Mouse (Mus musculus) kidney, embryonic 16.5 days (tissue): ENCODE results near the gene Olfr750. TPM values are rescaled to one million over a fixed set of nuclear protein-coding genes. Genes with fewer than 3 reads are reported as not detected.

Source experiments
- ATAC-seq: fragments of 200-750 bp; cut with Nextera tagmentation; 2 replicates; pipeline ENCODE4 v1.8.0; 2017; ENCODE audit warnings: moderate TSS enrichment; ENCODE audit not compliant: low FRiP score, low TSS enrichment
- H3K27ac ChIP-seq: fragments of 300-500 bp; sonication (generic); 2 replicates; pipeline ENCODE4 v1.5.1; 2014; ENCODE audit warnings: low read length
- H3K27me3 ChIP-seq: fragments of 300-500 bp; sonication (generic); 2 replicates; pipeline ENCODE4 v1.6.1; 2014; ENCODE audit warnings: low read length, control low read depth, mixed read lengths; ENCODE audit not compliant: insufficient read depth
- H3K36me3 ChIP-seq: fragments of 300-500 bp; sonication (generic); 2 replicates; pipeline ENCODE4 v1.6.1; 2014; ENCODE audit warnings: low read length, control low read depth, mixed read lengths; ENCODE audit not compliant: insufficient read depth
- H3K4me1 ChIP-seq: fragments of 300-500 bp; sonication (generic); 2 replicates; pipeline ENCODE4 v1.6.1; 2014; ENCODE audit warnings: low read length, control low read depth, mixed read lengths; ENCODE audit not compliant: insufficient read depth
- H3K4me2 ChIP-seq: fragments of 300-500 bp; sonication (generic); replicated peaks from 2 replicates; pipeline ENCODE4 v1.6.1; 2014; ENCODE audit warnings: low read depth, low read length
- H3K4me3 ChIP-seq: fragments of 300-500 bp; sonication (generic); 2 replicates; pipeline ENCODE4 v1.5.1; 2014; ENCODE audit warnings: mild to moderate bottlenecking, low read length
- H3K9ac ChIP-seq: fragments of 300-500 bp; sonication (generic); replicated peaks from 2 replicates; pipeline ENCODE4 v1.6.1; 2014; ENCODE audit warnings: low read length
- H3K9me3 ChIP-seq: fragments of 300-500 bp; sonication (generic); 2 replicates; pipeline ENCODE4 v1.6.1; 2016; ENCODE audit warnings: low read length, control low read depth
- WGBS: fragments of 180-500 bp; shearing (Covaris S2); extraction: QIAGEN DNeasy Blood & Tissue Kit; methylation state at CpG from one replicate; pipeline ENCODE4 v1.1.7; 2014; 5-methylcytosine and 5-hydroxymethylcytosine counted together
- polyA plus RNA-seq: library from polyadenylated mRNA; unstranded; fragments of >200 nt; fragmentation: Nextera tagmentation; extraction: Ambion mirVana; gene quantifications from 2 replicates; pipeline ENCODE4 v1.2.1, GENCODE M21; 2015

Olfr750 gene
- polyA plus RNA-seq, 1 experiment from 2014 or later, result not detected

GRCm38 (mm10) chr14:51079180-51079579 lies 4.9 kb upstream of the Olfr750 start:
- H3K4me2 ChIP-seq, result no peak overlapping the region
- peaks cover 7% of the 10 kb centered on the region; the same call in 1 of the 2 replicates for H3K4me1 ChIP-seq
- no peaks in the 10 kb centered on the region for H3K9me3 ChIP-seq
- ATAC-seq, result no peak
- 85% methylated on average over 1 of the region's 1 CpGs for WGBS
- H3K9ac ChIP-seq, result no peak overlapping the region
- H3K4me3 ChIP-seq, result no peak overlapping the region
- no peak overlapping the region for H3K27ac ChIP-seq
- peaks cover 12% of the 10 kb centered on the region for H3K27me3 ChIP-seq
- no peaks in the 10 kb centered on the region for H3K36me3 ChIP-seq

- no peak overlapping the region for H3K27ac ChIP-seq
- no peaks in the 10 kb centered on the region for H3K27me3 ChIP-seq
- no peaks in the 10 kb centered on the region for H3K9me3 ChIP-seq
- no peaks in the 10 kb centered on the region for H3K36me3 ChIP-seq
- H3K4me3 ChIP-seq, result no peak overlapping the region
- no peak for ATAC-seq
- no peak overlapping the region for H3K4me2 ChIP-seq
- 93% methylated on average over 2 of the region's 2 CpGs for WGBS
- no peak overlapping the region for H3K9ac ChIP-seq
- H3K4me1 ChIP-seq, result no peaks in the 10 kb centered on the region
Measured at GRCm38 (mm10) chr14:51069617-51070016, 4.6 kb downstream of the Olfr750 start.

GRCm38 (mm10) chr14:51068956-51069355 lies 5.3 kb downstream of the Olfr750 start:
- no peak overlapping the region for H3K4me3 ChIP-seq
- no peaks in the 10 kb centered on the region for H3K9me3 ChIP-seq
- no peaks in the 10 kb centered on the region for H3K36me3 ChIP-seq
- H3K9ac ChIP-seq, result no peak overlapping the region
- H3K27me3 ChIP-seq, result no peaks in the 10 kb centered on the region
- H3K4me2 ChIP-seq, result no peak overlapping the region
- WGBS, result 52% methylated on average over 5 of the region's 5 CpGs
- H3K4me1 ChIP-seq, result no peaks in the 10 kb centered on the region
- no peak overlapping the region for H3K27ac ChIP-seq
- ATAC-seq, result no peak

- Histone ChIP-seq H3K4me2 (no peak overlapping the region), H3K4me3 (no peak overlapping the region), H3K27me3 (no peaks in the 10 kb centered on the region), H3K9me3 (no peaks in the 10 kb centered on the region), H3K27ac (no peak overlapping the region), H3K36me3 (no peaks in the 10 kb centered on the region), H3K9ac (no peak overlapping the region), H3K4me1 (peaks cover 14% of the 10 kb centered on the region)
- 91% methylated on average over 5 of the region's 5 CpGs for WGBS
- ATAC-seq, result no peak
Measured at GRCm38 (mm10) chr14:51060761-51061160, 13.5 kb downstream of the Olfr750 start.

GRCm38 (mm10) chr14:51057401-51057831 lies 16.8 kb downstream of the Olfr750 start, which contains the start of gene Rnase12:
Gene Rnase12 (minus strand): TSS chr14:51057661.
- H3K9me3 ChIP-seq, result no peaks in the 10 kb centered on the region
- H3K36me3 ChIP-seq, result no peaks in the 10 kb centered on the region
- H3K4me2 ChIP-seq, result peak within 1 kb of the TSS; percentile 38
- peak within 1 kb of the TSS; percentile 47; the same call in 1 of the 2 replicates for H3K27ac ChIP-seq
- H3K9ac ChIP-seq, result no peak within 1 kb of the TSS; the same call in 1 of the 2 replicates
- 24% methylated on average over 9 of the region's 9 CpGs for WGBS
- H3K4me1 ChIP-seq, result peaks cover 15% of the 10 kb centered on the region
- ATAC-seq, result peak; percentile 62; the same call in 1 of the 2 replicates
- H3K27me3 ChIP-seq, result no peaks in the 10 kb centered on the region
- 0 out of 2 replicates have a peak within 1 kb of the TSS, but pooled peaks have one; percentile 1 for H3K4me3 ChIP-seq

- Histone ChIP-seq H3K9ac (no peak overlapping the region), H3K36me3 (no peaks in the 10 kb centered on the region), H3K4me3 (no peak overlapping the region), H3K4me2 (0 out of 2 replicates have a peak overlapping the region, but pooled peaks have one; percentile 9), H3K4me1 (peaks cover 14% of the 10 kb centered on the region), H3K27me3 (no peaks in the 10 kb centered on the region), H3K9me3 (no peaks in the 10 kb centered on the region), H3K27ac (peak overlapping the region; percentile 44; the same call in 1 of the 2 replicates)
- no peak for ATAC-seq
- 60% methylated on average over 13 of the region's 13 CpGs for WGBS
Measured at GRCm38 (mm10) chr14:51054243-51055237, 19.7 kb downstream of the Olfr750 start.

GRCm38 (mm10) chr14:51053176-51053575 lies 21.1 kb downstream of the Olfr750 start:
- 19% methylated on average over 5 of the region's 5 CpGs for WGBS
- H3K27ac ChIP-seq, result peak overlapping the region; percentile 35; the same call in 1 of the 2 replicates
- H3K4me3 ChIP-seq, result no peak overlapping the region
- peaks cover 14% of the 10 kb centered on the region for H3K4me1 ChIP-seq
- no peaks in the 10 kb centered on the region for H3K36me3 ChIP-seq
- no peaks in the 10 kb centered on the region for H3K27me3 ChIP-seq
- H3K4me2 ChIP-seq, result 0 out of 2 replicates have a peak overlapping the region, but pooled peaks have one; percentile 8
- no peaks in the 10 kb centered on the region for H3K9me3 ChIP-seq
- ATAC-seq, result peak; percentile 72
- H3K9ac ChIP-seq, result no peak overlapping the region

GRCm38 (mm10) chr14:51051941-51052340 lies 22.3 kb downstream of the Olfr750 start:
- no peak overlapping the region for H3K4me2 ChIP-seq
- ATAC-seq, result 0 out of 2 replicates have a peak, but pooled peaks have one; percentile 64
- no peak overlapping the region for H3K27ac ChIP-seq
- H3K4me1 ChIP-seq, result 0 out of 2 replicates have a peak, but pooled peaks cover 6% of the 10 kb centered on the region
- H3K9me3 ChIP-seq, result no peaks in the 10 kb centered on the region
- no peak overlapping the region for H3K9ac ChIP-seq
- no peaks in the 10 kb centered on the region for H3K27me3 ChIP-seq
- H3K4me3 ChIP-seq, result no peak overlapping the region
- no peaks in the 10 kb centered on the region for H3K36me3 ChIP-seq
- 39% methylated on average over 5 of the region's 5 CpGs for WGBS

GRCm38 (mm10) chr14:51050063-51050462 lies 24.2 kb downstream of the Olfr750 start, which contains the start of gene Rnase11:
Gene Rnase11 (minus strand): TSS chr14:51050163.
- H3K27me3 ChIP-seq, result no peaks in the 10 kb centered on the region
- H3K9me3 ChIP-seq, result no peaks in the 10 kb centered on the region
- H3K4me2 ChIP-seq, result no peak within 1 kb of the TSS
- H3K9ac ChIP-seq, result no peak within 1 kb of the TSS
- no peaks in the 10 kb centered on the region for H3K36me3 ChIP-seq
- 90% methylated on average over 2 of the region's 2 CpGs for WGBS
- ATAC-seq, result no peak
- no peak within 1 kb of the TSS for H3K4me3 ChIP-seq
- no peak within 1 kb of the TSS for H3K27ac ChIP-seq
- H3K4me1 ChIP-seq, result 0 out of 2 replicates have a peak, but pooled peaks cover 6% of the 10 kb centered on the region
